Mouse (Mus musculus): ENCODE data around the gene Nanog.
"Not testable (repeated sequence)": the region's sequence is repeated elsewhere in the genome, so short reads cannot be mapped to it uniquely, and the experiment has no call there.

The Nanog gene

GRCm38 (mm10) chr6:122703251-122703650, 4.0 kb upstream of the Nanog start:
- no peak for DNase-seq

GRCm38 (mm10) chr6:122703706-122704105, 3.6 kb upstream of the Nanog start:
- DNase-seq: no peak

- DNase-seq: no peak
Observed at GRCm38 (mm10) chr6:122706337-122706840, 900 bp upstream of the Nanog start.

- DNase-seq: no peak
Observed at GRCm38 (mm10) chr6:122708826-122709225, 1.5 kb downstream of the Nanog start.

- no peak for DNase-seq
Observed at GRCm38 (mm10) chr6:122711455-122711854, 4.2 kb downstream of the Nanog start.

GRCm38 (mm10) chr6:122713116-122713515, 5.8 kb downstream of the Nanog start:
- DNase-seq: not testable (repeated sequence)

- DNase-seq: no peak
Observed at GRCm38 (mm10) chr6:122714707-122715365, 7.5 kb downstream of the Nanog start.

GRCm38 (mm10) chr6:122715886-122716285, 8.6 kb downstream of the Nanog start:
- no peak for DNase-seq

- DNase-seq: not testable (repeated sequence)
Observed at GRCm38 (mm10) chr6:122718224-122718623, 10.9 kb downstream of the Nanog start.

- peak; percentile 60 for DNase-seq
Observed at GRCm38 (mm10) chr6:122719942-122720341, 12.7 kb downstream of the Nanog start.

GRCm38 (mm10) chr6:122739952-122740351, 32.7 kb downstream of the Nanog start:
- peak; percentile 82 for DNase-seq

GRCm38 (mm10) chr6:122741460-122742227, 34.4 kb downstream of the Nanog start:
- DNase-seq: peak; percentile 48

GRCm38 (mm10) chr6:122742228-122742899, 35.1 kb downstream of the Nanog start:
- peak; percentile 66 for DNase-seq

- DNase-seq: peak; percentile 39
Observed at GRCm38 (mm10) chr6:122743353-122743752, 36.1 kb downstream of the Nanog start.

- no peak for DNase-seq
Observed at GRCm38 (mm10) chr6:122744505-122745249, 37.4 kb downstream of the Nanog start.

- DNase-seq: no peak
Observed at GRCm38 (mm10) chr6:122750579-122750978, 43.3 kb downstream of the Nanog start.

GRCm38 (mm10) chr6:122755913-122756312, 48.6 kb downstream of the Nanog start:
- DNase-seq: no peak

- DNase-seq: no peak
Observed at GRCm38 (mm10) chr6:122758732-122759131, 51.4 kb downstream of the Nanog start.

GRCm38 (mm10) chr6:122761011-122761599, 53.8 kb downstream of the Nanog start:
- peak; percentile 87 for DNase-seq

GRCm38 (mm10) chr6:122761901-122762300, 54.6 kb downstream of the Nanog start:
- DNase-seq: no peak

- DNase-seq: no peak
Observed at GRCm38 (mm10) chr6:122762480-122762879, 55.2 kb downstream of the Nanog start.

GRCm38 (mm10) chr6:122762952-122763700, 55.8 kb downstream of the Nanog start:
- DNase-seq: no peak

All from cerebellum, adult 8-10 months (tissue).